Mouse (Mus musculus): ENCODE measurements around the gene Plxna2. TPM values are rescaled to one million over a fixed set of nuclear protein-coding genes. Genes with fewer than 3 reads are reported as not detected.

Gene Plxna2
- polyA plus RNA-seq, 1 experiment: 1.6 TPM

DNA sequence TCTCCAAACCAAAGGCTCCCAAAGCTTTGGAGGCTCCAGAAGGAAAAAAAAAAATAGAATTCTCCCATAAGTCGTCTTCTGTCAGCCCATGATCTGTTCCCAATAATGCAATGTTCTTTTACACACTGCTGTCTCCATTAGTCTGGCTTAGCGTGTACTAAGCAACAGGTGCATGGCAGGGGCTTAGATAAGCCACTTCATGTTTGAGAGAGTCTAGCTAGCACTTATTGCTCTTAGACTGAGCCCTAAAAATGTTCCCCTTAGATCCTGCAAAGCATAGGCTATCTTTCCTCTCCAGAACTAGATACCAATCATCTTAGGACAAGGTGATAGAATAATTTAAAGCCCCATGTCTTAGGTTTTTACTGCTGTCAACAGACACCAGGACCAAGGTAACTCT is 156.3 kb downstream of the Plxna2 start:
- H3K4me3 ChIP-seq (ENCODE audit: low read depth, low read length): no peak overlapping the region
- H3K27ac ChIP-seq (ENCODE audit: insufficient read depth, low read length): no peak overlapping the region
- H3K4me1 ChIP-seq (ENCODE audit: control insufficient read depth, insufficient read depth, low read length): peaks cover 2% of the 10 kb centered on the region
- H3K27me3 ChIP-seq (ENCODE audit: control insufficient read depth, insufficient read depth, low read length, poor library complexity, severe bottlenecking): no peaks in the 10 kb centered on the region
- H3K9ac ChIP-seq (ENCODE audit: low read depth, poor library complexity, severe bottlenecking): no peak overlapping the region
- no peaks in the 10 kb centered on the region for H3K36me3 ChIP-seq (ENCODE audit: control insufficient read depth, insufficient read depth, low read length, poor library complexity, severe bottlenecking)
- no peaks in the 10 kb centered on the region for H3K9me3 ChIP-seq (replicated peaks; ENCODE audit: control insufficient read depth, insufficient read depth, low read length, poor library complexity, severe bottlenecking)
- TF ChIP-seq EP300 (IDR thresholded peaks at IDR 0.05; ENCODE audit: insufficient read depth, low read depth, low read length) (no peak), CTCF (IDR thresholded peaks at IDR 0.05; ENCODE audit: low read depth, low read length) (no peak), POLR2A (IDR thresholded peaks at IDR 0.05; ENCODE audit: insufficient read depth, low read length) (no peak)

DNA sequence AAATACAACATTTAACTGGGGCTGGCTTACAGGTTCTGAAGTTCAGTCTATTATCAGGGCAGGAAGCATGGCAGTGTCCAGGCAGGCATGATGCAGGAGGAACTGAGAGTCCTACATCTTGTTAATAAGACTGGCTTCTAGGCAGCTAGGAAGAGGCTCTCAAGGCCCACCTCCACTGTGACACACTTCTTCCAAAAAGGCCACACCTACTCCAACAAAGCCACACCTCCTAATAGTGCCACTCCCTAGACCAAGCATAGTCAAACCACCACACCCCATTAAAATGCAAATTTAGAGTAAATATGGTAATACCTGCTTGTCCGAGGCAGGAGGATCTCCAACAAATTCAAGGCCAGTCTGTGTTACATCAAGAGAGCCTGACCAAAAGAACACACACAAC is 156.7 kb downstream of the Plxna2 start:
- Histone ChIP-seq H3K27ac (ENCODE audit: insufficient read depth, low read length) (no peak overlapping the region), H3K9me3 (replicated peaks; ENCODE audit: control insufficient read depth, insufficient read depth, low read length, poor library complexity, severe bottlenecking) (no peaks in the 10 kb centered on the region), H3K27me3 (ENCODE audit: control insufficient read depth, insufficient read depth, low read length, poor library complexity, severe bottlenecking) (no peaks in the 10 kb centered on the region), H3K36me3 (ENCODE audit: control insufficient read depth, insufficient read depth, low read length, poor library complexity, severe bottlenecking) (no peaks in the 10 kb centered on the region), H3K9ac (ENCODE audit: low read depth, poor library complexity, severe bottlenecking) (no peak overlapping the region), H3K4me3 (ENCODE audit: low read depth, low read length) (no peak overlapping the region), H3K4me1 (ENCODE audit: control insufficient read depth, insufficient read depth, low read length) (peaks cover 2% of the 10 kb centered on the region)
- no peak for TF ChIP-seq POLR2A (IDR thresholded peaks at IDR 0.05; ENCODE audit: insufficient read depth, low read length)
- TF ChIP-seq CTCF (IDR thresholded peaks at IDR 0.05; ENCODE audit: low read depth, low read length): no peak
- TF ChIP-seq EP300 (IDR thresholded peaks at IDR 0.05; ENCODE audit: insufficient read depth, low read depth, low read length): no peak

DNA sequence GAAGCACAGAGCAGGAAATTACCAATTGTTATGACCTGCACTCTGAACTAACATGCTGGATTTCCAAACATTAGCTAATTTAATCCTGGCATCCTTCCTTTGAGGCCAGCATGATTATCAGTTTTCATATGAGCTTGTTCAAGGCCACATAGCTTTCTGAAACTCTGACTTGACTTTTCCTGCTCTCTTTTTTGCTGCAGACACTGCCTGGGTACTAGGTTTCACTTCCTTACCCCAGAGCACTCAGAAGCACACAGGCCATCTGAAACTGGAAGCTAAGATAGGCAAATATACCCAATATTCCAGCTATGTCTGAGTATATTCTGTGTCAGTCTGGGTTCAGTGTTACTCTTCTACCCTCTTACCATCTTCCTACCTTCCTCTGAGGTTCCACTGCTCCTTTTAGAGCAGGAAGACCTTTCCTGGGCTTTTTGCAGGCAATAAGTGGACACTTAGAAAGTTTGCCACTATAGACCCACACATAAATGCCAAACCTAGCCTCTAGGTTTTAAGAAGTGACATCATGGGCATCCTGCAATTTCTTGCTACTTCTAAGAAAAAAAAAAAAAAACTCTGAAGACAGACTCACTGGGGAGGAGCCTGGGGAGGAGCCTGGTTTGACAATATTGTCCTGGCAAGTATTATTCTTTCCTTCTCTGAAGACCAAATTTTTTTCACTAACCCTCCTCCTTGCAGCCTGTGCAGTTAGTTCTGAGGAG is 157.8 kb downstream of the Plxna2 start:
- H3K27me3 ChIP-seq (ENCODE audit: control insufficient read depth, insufficient read depth, low read length, poor library complexity, severe bottlenecking): no peaks in the 10 kb centered on the region
- no peaks in the 10 kb centered on the region for H3K36me3 ChIP-seq (ENCODE audit: control insufficient read depth, insufficient read depth, low read length, poor library complexity, severe bottlenecking)
- H3K9me3 ChIP-seq (replicated peaks; ENCODE audit: control insufficient read depth, insufficient read depth, low read length, poor library complexity, severe bottlenecking): no peaks in the 10 kb centered on the region
- no peak for TF ChIP-seq CTCF (IDR thresholded peaks at IDR 0.05; ENCODE audit: low read depth, low read length)
- TF ChIP-seq POLR2A (IDR thresholded peaks at IDR 0.05; ENCODE audit: insufficient read depth, low read length): no peak
- no peak for TF ChIP-seq EP300 (IDR thresholded peaks at IDR 0.05; ENCODE audit: insufficient read depth, low read depth, low read length)
- H3K9ac ChIP-seq (ENCODE audit: low read depth, poor library complexity, severe bottlenecking): no peak overlapping the region
- H3K4me1 ChIP-seq (ENCODE audit: control insufficient read depth, insufficient read depth, low read length): peaks cover 2% of the 10 kb centered on the region
- H3K4me3 ChIP-seq (ENCODE audit: low read depth, low read length): no peak overlapping the region
- H3K27ac ChIP-seq (ENCODE audit: insufficient read depth, low read length): no peak overlapping the region

DNA sequence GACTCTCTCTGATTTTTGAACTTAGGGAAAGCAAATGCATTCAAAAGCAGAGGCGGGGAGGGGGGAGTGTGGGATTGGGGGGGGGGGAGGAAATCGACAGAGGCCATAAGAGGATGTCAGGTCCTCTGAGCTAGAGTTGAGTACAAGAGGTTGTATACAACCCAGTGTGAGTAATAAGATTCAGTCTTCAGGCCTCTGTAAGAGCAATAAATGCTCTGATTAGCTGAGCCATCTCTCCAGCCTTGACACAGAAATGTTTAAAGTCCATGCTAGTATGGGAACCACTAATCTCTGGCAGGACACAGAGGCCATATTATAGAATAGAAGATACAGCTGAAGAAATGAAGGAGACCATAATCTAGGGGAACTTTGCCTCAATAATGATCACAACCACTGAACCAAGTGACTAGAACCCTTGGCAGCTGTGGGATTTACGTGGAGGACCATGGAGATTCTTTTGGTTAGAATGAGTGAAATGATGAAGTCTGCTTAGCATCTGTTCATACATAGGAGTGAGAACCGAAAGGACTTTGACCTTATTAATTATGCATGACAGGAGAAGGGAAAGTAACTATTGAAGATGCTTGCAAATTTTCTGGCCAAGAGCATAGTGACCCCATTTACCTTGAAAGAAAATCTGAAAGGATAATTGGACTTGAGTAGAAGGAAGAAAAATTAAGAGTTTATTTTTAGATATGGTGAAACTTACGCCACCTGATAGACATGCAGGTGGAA is 158.7 kb downstream of the Plxna2 start:
- H3K27ac ChIP-seq (ENCODE audit: insufficient read depth, low read length): no peak overlapping the region
- no peak for TF ChIP-seq CTCF (IDR thresholded peaks at IDR 0.05; ENCODE audit: low read depth, low read length)
- H3K4me3 ChIP-seq (ENCODE audit: low read depth, low read length): no peak overlapping the region
- H3K9ac ChIP-seq (ENCODE audit: low read depth, poor library complexity, severe bottlenecking): no peak overlapping the region
- H3K9me3 ChIP-seq (replicated peaks; ENCODE audit: control insufficient read depth, insufficient read depth, low read length, poor library complexity, severe bottlenecking): no peaks in the 10 kb centered on the region
- peaks cover 2% of the 10 kb centered on the region for H3K4me1 ChIP-seq (ENCODE audit: control insufficient read depth, insufficient read depth, low read length)
- H3K36me3 ChIP-seq (ENCODE audit: control insufficient read depth, insufficient read depth, low read length, poor library complexity, severe bottlenecking): no peaks in the 10 kb centered on the region
- H3K27me3 ChIP-seq (ENCODE audit: control insufficient read depth, insufficient read depth, low read length, poor library complexity, severe bottlenecking): no peaks in the 10 kb centered on the region

DNA sequence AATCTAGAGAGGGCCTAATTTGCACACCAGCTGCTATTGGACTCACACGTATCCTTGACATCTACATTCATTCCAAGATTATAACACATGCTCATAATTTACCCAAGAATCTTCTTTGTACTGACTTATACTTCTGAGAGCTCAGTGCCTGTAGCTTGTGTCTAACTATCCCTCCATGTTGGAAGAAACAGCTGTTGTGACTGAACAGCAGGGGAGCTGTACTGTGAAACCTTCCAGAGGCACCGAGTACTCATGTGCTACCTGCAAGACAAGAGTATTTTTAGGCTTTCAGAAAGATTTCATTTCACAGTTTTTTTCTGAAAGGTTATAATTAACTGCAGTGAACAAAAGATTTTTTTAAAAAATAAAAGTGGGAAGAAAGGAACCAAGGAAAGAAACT is 159.6 kb downstream of the Plxna2 start:
- no peaks in the 10 kb centered on the region for H3K9me3 ChIP-seq (replicated peaks; ENCODE audit: control insufficient read depth, insufficient read depth, low read length, poor library complexity, severe bottlenecking)
- peaks cover 2% of the 10 kb centered on the region for H3K4me1 ChIP-seq (ENCODE audit: control insufficient read depth, insufficient read depth, low read length)
- no peak overlapping the region for H3K4me3 ChIP-seq (ENCODE audit: low read depth, low read length)
- TF ChIP-seq POLR2A (IDR thresholded peaks at IDR 0.05; ENCODE audit: insufficient read depth, low read length): no peak
- no peak for TF ChIP-seq EP300 (IDR thresholded peaks at IDR 0.05; ENCODE audit: insufficient read depth, low read depth, low read length)
- no peak for TF ChIP-seq CTCF (IDR thresholded peaks at IDR 0.05; ENCODE audit: low read depth, low read length)
- H3K9ac ChIP-seq (ENCODE audit: low read depth, poor library complexity, severe bottlenecking): no peak overlapping the region
- no peaks in the 10 kb centered on the region for H3K36me3 ChIP-seq (ENCODE audit: control insufficient read depth, insufficient read depth, low read length, poor library complexity, severe bottlenecking)
- H3K27me3 ChIP-seq (ENCODE audit: control insufficient read depth, insufficient read depth, low read length, poor library complexity, severe bottlenecking): no peaks in the 10 kb centered on the region
- H3K27ac ChIP-seq (ENCODE audit: insufficient read depth, low read length): no peak overlapping the region

DNA sequence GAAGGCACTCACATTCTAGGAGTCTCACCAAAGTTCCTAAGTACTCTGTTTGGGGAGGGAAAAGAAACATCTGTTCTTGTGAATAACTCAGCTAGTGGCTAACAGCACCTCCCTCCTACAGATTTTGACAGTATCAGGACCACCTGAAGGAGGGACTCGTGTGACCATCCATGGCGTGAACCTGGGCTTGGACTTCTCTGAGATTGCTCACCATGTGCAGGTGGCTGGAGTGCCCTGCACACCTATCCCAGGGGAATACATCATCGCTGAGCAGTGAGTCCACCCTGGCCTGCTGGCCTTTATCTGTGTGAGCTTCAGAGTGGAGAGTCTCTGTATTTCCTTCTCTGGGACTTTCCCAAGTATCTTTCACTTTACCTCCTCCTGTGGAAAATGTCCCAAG is 162.4 kb downstream of the Plxna2 start:
- no peak for TF ChIP-seq POLR2A (IDR thresholded peaks at IDR 0.05; ENCODE audit: insufficient read depth, low read length)
- no peak for TF ChIP-seq CTCF (IDR thresholded peaks at IDR 0.05; ENCODE audit: low read depth, low read length)
- no peak for TF ChIP-seq EP300 (IDR thresholded peaks at IDR 0.05; ENCODE audit: insufficient read depth, low read depth, low read length)
- no peaks in the 10 kb centered on the region for H3K9me3 ChIP-seq (replicated peaks; ENCODE audit: control insufficient read depth, insufficient read depth, low read length, poor library complexity, severe bottlenecking)
- no peak overlapping the region for H3K27ac ChIP-seq (ENCODE audit: insufficient read depth, low read length)
- H3K27me3 ChIP-seq (ENCODE audit: control insufficient read depth, insufficient read depth, low read length, poor library complexity, severe bottlenecking): no peaks in the 10 kb centered on the region
- no peak overlapping the region for H3K4me3 ChIP-seq (ENCODE audit: low read depth, low read length)
- H3K9ac ChIP-seq (ENCODE audit: low read depth, poor library complexity, severe bottlenecking): no peak overlapping the region
- H3K36me3 ChIP-seq (ENCODE audit: control insufficient read depth, insufficient read depth, low read length, poor library complexity, severe bottlenecking): no peaks in the 10 kb centered on the region
- no peaks in the 10 kb centered on the region for H3K4me1 ChIP-seq (ENCODE audit: control insufficient read depth, insufficient read depth, low read length)
